Mouse (Mus musculus) frontal cortex, adult (tissue): ENCODE results near the gene Kdm4a.

ENCODE experiments used
- ATAC-seq: cut with Nextera tagmentation; 2 replicates; pipeline ENCODE4 v1.9.2; 2017; ENCODE audit warnings: mild to moderate bottlenecking, moderate library complexity, mixed read lengths; ENCODE audit not compliant: low TSS enrichment

Kdm4a gene

DNA sequence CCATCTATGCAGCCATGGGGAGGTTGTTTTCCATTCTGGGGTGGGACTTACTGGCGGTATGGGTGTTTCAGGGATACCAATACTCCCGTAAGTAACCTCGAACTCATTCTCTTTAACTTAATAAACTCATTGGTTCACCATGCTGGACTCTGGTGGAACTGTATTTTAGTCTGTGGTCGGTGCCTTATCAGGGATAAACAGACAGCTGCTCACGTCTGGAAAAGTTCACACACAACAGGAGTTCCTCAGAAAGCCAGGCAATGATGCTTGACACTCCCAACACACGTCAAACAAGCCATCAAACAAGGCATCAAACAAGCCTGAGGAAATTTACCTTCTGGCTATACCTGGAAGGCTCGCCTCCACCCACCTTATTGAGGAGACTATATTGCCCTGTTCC lies 64.7 kb downstream of the Kdm4a start:
- ATAC-seq: no peak

- peak; percentile 91 for ATAC-seq
These were observed 67.2 kb downstream of the Kdm4a start for GRCm38 (mm10) chr4:118112601-118113000.

GRCm38 (mm10) chr4:118109649-118110048 lies 70.2 kb downstream of the Kdm4a start:
- no peak for ATAC-seq

- no peak for ATAC-seq
These were observed 71.1 kb downstream of the Kdm4a start for GRCm38 (mm10) chr4:118108779-118109178.

- ATAC-seq: no peak
These were observed 74.4 kb downstream of the Kdm4a start for GRCm38 (mm10) chr4:118105256-118106053.

DNA sequence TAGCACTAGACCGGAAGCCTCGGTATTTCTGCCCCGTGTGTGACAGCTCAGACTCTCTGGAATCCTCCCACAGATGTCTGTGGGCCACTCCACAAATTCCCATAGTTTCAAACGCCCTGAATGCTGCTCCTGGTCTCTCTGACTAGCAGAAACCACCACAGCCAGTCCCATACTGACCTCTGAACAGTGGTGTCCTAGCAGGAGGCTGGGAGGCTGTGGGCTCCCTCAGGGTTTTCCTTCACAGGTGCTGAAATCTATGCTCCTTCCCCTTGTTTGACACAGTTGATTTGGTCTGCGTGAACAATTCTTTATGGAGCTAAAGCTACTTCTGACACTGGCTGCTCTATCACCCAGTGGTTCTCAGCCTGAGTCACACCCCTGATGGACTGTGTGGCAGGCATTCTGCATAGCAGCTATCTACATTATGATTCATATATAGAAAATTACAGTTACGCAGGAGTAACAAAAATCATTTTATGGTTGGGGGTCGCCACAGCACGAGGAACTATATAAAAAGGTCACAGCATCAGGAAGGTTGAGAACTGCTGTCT lies 76.5 kb downstream of the Kdm4a start:
- ATAC-seq: no peak

DNA sequence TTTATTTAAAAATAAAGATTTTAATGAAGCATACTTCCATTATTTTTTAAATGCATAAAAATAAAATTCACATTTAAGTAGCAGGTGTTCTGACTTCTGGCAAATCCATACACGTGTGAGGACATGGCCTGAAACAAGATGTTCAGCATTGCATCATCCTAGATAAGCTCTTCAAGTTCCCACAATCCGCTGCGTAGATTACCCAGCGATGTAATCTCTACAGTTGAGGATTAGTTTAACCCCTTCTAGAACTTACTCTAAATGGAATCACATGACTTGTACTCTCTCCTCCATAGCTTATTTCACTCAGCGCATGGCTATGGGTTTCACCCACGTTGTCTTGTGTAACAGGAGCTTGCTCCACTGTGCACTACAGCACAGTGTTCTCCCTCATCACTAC lies 78.3 kb downstream of the Kdm4a start:
- ATAC-seq: no peak

GRCm38 (mm10) chr4:118099637-118100364 lies 80.0 kb downstream of the Kdm4a start:
- ATAC-seq: no peak

DNA sequence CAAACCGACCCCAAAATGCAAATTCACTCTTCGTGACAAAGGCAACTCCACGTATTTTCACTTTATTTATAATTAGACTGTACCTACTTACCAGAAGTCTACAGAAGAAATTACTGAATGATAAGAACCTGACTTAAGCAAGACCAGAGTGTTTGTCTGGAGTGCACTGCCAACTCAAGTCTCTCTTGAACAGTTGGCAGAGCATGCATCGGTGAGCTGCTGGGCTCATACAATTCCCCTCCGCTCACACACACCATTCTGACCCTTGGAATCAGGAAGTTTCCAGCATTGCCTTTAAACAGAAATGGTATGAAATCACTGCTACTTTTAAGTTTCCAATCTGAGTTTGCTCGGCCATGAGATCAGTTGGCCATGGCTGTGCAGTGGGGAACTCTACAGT lies 81.3 kb downstream of the Kdm4a start:
- no peak for ATAC-seq

- no peak for ATAC-seq
These were observed 83.8 kb downstream of the Kdm4a start for GRCm38 (mm10) chr4:118096069-118096468.

DNA sequence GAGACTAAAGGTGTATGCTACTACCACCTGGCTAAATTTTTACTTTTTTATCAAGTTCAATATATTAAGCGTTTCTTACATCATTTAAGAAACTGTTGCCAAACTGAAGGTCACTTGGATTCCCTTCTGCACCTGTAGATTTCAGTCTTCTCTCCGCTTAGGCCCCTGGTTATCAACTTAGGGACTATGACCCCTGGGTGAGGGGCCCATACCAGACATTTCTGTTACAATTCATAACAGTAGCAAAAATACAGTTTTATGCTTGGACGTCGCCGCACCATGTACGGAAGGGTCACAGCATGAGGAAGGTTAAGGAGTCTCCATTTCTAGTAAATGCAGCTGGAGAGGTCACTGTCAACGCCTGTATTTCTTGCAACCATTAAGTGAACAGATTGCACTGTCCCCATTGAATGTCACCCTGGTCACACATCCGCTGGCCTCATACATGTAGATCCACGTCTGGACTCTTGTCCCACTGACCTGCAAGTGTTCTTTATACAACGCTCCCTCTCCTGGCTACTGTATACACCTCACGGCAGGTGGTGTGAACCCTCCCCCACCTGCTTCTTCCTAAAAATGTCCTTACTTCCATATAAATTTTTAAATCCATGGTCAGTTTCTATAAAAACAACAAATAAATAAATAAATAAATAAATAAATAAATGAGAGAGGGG lies 86.9 kb downstream of the Kdm4a start:
- no peak for ATAC-seq

DNA sequence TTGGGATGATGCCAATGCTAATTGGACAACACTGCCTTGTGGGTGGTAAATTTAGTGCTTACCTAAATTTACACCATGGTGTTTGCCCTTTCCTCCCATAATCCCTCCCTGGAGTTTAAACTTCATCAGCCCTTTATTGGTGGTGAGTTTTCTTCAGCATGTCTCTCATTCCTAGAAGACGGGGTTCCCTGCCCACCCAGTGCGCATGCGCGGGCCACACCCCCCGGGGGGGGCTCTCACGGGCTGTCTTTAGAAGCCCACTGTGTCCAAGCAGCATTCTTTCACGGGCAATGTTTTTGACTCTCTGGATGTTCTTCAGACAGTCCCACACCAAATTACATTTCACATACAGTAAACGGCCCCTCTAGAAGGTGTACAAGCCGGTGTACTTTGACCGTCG lies 89.4 kb downstream of the Kdm4a start:
- no peak for ATAC-seq

DNA sequence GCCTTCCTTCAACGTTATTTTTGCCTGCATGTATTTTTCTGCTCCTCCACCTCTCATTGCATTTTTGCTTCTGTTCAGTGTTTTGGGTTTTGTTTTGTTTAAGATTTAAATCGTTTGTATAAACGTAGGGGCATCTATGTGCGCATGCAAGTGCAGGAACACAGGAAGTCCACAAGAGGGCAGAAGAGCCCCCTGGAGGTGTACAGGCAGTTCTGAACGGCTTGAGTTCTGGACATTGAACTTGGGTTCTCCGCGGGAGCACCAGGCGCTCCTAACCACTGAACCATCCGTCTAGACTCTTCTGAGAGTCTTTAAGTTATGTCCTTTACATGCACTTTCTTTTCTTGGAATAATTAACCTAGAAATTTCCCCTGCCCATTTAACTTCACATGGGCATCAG lies 89.9 kb downstream of the Kdm4a start:
- ATAC-seq: no peak

GRCm38 (mm10) chr4:118088771-118089170 lies 91.1 kb downstream of the Kdm4a start:
- no peak for ATAC-seq
